Mouse (Mus musculus) heart, postnatal 0 days (tissue): ENCODE data around the gene Cldn2.

Experiments
- CTCF ChIP-seq: IDR thresholded peaks from 2 replicates; pipeline ENCODE4 v1.5.1; 2016; ENCODE audit warnings: antibody characterized with exemption, control low read depth, low read depth
- EP300 ChIP-seq: IDR thresholded peaks from 2 replicates; pipeline ENCODE4 v1.6.1; 2016; ENCODE audit warnings: antibody characterized with exemption, low read depth

DNA sequence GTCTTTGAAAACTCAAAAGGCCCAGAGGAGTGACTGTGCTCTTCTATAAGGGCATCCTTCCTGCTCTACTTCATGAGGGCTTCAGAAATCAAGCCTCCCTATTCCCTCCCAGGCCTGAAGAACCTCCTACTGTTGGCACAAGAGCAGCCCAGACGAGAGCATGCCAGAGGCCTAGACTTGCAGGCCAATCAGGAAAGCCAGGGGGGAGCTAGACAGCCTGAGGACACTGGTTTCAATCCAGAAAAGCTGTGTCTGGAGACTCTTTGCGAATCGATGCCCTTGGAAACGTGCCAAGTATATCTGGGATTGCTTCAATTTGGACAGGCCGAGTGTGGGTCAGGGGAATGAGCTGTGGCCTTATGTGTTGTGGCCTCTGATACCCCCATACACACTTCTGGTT lies 21.2 kb upstream of the Cldn2 start:
- TF ChIP-seq CTCF (no peak), EP300 (no peak)
